Mouse (Mus musculus) ES-CJ7 (cell line): ENCODE measurements at regions not wholly inside any gene's neighbourhood (a gene's known extent, or its start where the extent isn't known, plus 50 kb on each side); places are given as distances from the start of the nearest gene placed in this dataset.

ENCODE experiments used
- DNase-seq: peaks from one replicate; pipeline ENCODE4 v3.0.0; 2011; ENCODE audit warnings: low read depth, low spot score

DNA sequence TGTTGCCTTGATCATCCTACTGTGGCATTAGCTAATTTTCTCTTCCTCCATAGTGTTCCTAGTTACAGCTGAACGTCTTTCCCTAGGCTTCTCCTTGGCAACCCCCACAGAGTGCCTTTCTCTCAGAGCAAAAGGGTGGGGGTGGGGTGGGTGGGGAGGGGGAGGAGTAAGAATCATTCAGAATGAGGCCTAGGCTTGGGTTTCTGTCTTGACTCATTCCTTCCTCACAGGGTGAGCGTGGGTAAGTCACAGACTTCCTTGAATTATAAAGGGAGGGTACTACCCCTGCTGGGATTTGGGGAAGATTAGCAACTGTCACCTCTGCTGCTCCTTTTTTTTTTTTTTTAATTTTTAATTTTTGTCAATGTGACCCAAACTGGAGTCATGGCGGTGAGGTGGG lies 114.5 kb downstream of the Dhx35 start:
- peak; percentile 7 for DNase-seq

DNA sequence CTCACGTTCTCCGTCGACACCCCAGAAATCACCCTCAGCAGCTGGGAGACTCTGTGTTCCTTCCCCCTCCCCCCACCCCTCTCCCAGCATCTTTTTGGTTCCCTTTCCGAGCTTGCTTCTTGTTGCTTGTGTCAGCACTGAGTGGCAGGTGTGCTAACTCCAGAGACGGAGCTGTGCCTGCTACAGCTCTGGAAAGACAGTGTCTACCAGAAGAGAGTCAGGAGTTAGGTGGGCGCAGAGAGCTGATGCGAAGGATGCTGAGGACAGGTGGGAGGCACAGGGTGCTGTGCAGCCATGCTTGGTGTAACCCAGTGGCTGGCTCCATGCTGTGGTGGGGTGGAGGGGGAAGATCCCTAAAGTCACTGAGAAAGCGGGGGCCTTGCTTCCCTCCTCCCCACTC lies 115.7 kb downstream of the Dhx35 start:
- no peak for DNase-seq

DNA sequence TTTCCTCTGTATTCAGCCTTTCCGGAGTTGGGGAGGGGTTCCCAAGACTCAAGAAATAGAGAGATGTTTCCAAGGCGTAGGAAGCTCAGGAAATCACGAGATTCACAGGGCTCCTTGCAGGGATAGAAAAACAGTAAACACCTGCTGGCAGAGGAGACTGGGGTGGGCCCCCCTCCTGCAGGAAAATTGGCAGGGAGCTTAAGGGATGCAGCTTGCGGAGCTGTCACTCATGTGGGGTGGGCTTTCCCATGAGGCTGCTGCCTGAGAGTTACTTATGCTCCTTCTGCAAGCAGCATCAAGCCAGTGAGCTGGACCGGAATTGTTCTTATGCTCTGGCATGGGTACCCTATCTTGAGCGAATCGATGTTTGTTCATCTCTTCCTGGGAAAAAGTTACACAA lies 116.6 kb downstream of the Dhx35 start:
- DNase-seq, result no peak

DNA sequence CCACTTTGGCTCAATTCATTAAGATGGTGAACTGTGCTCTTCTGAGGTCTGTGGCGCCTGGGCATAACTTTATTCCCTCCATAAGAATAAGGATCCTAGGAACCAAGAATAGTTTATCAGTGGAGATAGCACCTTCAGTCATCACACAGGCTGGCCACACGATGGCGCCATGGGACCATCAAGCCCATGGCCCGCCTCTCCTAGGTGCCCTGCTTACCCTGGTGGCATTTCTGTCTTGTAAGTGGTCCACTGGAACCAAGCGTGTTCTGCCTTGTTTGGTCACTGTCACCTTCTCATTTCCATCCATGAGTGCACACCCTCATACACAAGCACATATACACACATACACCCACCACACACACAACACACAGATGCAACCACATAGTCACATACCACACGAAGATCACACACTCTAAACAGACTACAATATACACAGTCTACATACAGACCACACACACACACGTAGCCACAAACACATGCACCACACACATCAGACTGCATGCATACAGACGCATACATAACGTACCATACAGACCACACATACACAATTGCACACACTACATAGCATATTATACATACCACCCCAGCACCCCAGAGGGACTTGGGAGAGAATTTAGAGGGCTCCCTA lies 118.1 kb downstream of the Dhx35 start:
- DNase-seq, result peak; percentile 39

DNA sequence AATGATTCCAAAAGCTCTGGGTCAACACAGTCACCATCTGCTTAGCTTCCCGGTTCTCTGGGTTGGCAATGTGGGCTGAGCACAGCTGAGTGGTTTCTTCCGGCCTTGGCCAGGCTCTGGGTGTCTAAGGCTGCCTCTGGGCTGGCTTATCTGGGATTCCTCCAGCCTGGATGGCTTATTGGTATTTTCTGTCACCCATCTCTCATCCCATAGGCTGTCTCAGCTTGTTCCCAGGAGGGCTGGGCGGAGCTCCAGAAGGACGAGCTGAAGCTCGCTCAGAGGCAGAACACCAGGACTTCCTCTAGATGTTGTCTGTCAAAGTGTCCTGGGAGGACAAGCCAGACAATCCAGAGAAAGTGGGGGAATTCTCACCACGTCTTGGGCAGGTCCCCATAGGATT lies 122.8 kb downstream of the Dhx35 start:
- no peak for DNase-seq

DNA sequence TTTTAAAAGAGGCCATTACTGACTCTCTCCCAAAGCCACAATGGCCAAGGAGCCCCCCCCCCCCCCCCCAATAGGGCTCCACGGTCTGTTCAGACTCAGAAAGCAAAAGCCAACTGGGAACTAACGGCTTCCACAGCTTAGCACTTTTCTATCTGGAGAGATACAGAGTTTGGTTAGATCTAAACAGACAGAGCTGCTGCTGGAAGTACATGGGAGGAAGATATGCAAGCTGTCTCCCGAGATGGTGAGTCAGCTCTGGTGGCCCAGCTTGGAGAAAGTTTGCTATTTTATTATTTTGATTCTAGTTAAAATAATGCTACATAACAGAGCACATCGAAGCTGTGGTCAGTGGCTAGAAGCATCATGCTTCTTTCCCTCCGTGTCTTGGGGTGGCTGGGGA lies 123.7 kb downstream of the Dhx35 start:
- no peak for DNase-seq

DNA sequence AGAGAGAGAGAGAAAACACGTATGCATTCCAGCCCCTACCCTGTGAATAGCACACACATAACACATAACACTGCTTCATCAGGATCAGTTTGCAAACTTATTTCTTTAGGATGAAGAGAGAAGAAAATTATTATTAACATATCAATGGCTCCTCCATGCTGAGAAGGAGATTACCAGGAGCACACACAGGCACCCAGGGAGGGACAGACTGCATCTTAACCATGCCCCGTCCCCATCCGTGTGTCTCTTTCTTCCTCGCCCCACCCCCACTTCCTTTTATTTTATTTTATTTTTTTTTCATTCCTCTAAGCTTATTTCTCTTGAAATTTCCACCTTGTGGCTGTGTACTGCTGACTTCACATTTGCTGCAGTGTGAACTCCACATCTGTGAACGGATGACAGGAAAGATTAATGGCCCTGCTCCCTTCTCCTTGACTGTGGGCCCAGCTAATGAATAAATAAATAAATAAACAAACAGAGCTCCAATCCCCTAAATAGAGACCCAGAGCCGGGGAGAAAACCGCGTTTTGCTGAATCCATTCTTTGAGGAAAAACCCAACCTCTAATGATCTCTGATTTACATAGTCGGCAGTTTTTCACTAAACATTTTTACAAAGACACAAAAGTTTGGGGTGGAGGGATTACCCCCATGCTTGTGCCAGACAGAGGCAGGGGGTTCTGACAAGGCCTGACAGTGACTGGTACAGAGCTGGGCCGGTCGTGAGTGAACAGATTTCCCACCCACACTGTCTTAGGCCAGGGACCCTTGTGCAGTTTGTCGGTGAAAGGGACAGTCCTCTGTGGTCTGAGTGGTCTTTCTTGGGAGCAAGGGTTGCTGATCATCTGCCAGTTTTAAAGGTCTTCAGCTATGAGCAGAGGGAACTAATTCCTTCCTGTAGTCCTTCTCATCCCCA lies 127.0 kb downstream of the Dhx35 start:
- no peak for DNase-seq

DNA sequence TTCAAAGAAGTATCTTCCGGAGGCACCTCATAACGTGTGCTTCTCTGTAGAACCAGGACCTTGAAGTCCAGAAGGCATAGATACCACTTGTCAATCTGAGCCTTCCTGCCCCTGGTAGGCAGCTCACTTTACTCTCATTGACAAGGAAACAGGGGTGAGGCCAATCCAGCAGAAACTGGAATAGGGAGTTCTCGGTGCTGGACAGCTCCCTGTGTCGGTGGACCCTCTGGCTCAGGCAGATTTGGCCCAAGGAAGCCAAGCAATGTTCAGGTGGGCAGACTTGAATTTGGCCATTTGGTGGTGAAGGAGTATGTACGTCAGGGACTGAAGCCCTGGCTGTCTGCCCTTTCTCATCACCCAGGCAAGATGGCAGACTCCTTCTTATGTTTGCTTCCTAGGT lies 128.2 kb downstream of the Dhx35 start:
- peak; percentile 30 for DNase-seq

DNA sequence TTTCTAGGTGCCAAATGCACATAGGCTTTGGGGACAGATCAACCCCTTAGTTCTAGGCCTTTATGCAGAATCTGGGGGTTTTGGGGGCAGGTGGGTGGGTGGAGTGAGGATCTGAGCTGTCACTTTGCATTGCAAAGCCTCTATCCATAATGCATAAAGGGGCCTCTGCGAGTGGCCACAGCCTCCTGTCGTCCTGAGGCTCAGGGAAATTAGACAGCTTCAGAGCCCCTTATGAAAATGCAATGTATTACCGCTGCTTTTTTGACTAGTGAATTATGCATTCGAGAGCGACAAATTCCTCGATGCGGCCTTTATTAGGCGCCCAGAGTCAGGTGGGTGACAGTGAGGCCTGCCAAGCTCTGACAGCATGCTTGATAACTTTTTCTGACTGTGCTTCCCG lies 134.9 kb downstream of the Dhx35 start:
- no peak for DNase-seq

DNA sequence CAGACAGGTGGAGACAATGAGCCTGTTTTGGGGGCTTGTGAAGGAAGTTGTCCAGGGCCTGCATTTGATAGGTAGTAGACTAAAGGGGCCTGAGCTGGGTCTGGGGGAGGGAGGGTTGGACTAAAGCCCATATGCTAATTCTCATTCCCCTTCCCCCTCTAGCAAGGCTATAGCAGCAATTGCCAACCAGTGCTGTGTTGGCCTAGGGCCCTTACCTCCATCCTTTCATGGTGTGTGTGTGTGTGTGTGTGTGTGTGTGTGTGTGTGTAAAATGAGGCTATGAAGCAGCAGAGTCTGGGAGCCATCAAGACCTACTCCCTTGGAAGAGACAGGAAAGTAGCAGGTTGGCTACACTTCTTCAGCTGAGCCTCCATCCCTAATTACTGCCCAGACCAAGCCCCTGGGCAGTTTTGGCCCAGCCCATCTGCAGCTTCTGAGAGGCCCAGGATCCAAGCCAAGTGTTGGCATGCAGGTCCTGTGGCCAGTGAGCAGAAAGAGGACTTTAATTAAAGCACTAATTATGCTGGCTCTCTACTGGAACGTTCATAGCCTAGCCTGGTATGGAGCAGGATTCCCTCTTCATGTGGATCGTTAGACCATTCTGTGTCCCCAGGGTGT lies 143.4 kb downstream of the Dhx35 start:
- DNase-seq, result no peak

DNA sequence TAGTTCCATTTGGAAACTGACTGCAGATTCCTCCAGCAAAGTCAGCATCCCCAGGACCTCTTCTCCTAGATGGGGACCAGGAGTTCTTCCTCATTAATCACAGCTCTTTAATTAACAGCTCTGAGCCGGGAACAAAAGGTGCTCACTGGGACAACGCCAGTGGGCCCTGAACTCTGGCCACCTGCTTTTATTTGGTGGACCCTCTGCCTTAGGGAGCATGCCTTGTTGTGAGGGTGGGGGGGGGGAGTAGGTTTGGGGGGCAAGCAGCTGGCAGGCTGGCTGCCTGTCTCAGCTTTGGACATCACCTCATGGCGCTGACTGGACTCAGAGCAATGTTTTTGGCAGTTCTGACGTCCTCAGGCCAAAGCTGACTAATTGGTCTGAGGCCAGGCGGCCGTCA lies 154.8 kb downstream of the Dhx35 start:
- DNase-seq, result no peak

DNA sequence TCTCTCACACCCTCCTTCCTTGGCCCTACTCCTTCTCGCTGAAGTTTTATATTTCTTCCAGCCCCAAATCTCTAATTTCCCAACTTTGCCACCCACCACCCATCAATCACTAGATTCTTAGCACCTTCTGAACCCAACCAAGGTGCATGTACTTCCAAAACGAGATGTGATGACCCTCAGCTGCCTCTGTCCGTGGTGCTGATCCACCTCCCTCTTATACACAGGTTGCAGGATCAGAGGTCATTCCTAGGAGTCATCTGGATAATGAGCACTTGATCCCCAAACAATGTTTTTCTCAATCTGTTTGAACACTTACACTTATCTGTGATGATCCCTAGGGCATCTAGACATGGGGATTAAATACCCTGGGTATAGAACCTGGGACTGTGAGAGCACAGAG lies 156.5 kb downstream of the Dhx35 start:
- peak; percentile 30 for DNase-seq

DNA sequence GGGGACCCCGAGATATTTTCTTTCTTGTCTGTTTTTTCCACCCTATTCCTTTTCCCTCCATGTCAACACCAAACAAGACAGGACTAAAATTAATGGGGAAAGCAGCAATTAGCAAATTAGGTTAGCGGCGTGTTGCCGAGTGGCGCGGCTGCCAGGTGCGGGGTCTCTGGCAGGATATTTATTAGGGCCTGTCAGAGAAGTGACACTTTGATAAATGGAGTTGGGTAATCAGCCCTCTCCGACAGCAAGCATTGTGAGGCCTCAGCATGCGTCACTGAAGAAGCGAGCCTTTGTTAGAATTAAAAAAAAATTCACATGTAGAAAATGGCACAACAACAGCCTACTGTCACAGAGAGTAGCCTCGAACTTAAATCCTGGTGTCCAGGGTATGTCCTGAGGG lies 162.3 kb downstream of the Dhx35 start:
- DNase-seq, result no peak

DNA sequence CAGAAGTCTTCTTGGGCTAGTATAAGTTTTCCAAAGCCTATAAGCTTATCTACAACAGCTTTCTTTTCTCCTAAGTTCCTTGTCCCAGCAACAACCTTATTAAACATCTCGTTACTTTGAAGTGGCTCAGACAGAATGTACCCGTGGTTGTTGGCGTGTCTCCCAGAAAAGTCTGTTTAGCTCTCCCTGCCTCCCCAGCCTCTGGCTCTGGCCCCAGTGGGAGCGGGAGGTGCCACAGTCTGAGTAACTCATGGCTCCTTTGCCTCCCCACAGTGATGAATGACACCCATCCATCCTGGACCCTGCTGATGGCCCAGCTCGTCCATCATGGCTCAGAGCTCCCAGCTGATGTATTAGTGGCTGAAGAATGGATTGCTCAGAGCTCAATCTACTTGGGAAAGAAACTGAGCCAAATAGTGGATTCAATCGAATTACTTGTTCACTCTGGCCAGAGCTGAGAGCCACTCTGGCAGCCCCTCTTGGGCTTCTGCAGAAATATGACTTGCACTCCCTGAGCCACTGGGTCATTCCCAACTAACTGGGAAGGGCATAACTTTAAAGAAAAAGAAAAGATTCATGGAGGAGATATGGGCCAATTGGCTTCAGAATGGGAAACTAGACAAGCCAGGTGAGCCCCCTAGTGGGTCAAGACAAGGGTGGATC lies 170.5 kb downstream of the Dhx35 start:
- DNase-seq, result no peak

DNA sequence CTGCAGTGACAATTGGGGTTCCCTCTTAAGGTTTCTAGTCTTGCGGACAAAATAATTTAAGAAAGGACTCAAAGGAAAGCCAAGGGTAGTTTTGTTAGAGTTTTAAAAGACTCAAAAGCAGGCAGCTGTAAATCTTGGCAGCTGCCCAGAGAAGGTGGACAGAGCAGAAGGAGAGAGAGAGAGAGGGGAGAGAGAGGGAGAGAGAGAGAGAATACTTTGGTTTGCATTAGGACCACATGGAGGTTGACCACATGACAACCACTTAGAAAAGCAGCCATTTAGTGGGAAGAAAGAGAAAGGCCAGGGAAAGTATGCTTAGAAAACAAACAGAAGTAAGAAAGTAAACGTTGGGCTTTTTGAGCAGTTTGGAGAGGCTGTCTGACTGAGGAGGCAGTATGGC lies 177.6 kb downstream of the Dhx35 start:
- DNase-seq, result no peak

DNA sequence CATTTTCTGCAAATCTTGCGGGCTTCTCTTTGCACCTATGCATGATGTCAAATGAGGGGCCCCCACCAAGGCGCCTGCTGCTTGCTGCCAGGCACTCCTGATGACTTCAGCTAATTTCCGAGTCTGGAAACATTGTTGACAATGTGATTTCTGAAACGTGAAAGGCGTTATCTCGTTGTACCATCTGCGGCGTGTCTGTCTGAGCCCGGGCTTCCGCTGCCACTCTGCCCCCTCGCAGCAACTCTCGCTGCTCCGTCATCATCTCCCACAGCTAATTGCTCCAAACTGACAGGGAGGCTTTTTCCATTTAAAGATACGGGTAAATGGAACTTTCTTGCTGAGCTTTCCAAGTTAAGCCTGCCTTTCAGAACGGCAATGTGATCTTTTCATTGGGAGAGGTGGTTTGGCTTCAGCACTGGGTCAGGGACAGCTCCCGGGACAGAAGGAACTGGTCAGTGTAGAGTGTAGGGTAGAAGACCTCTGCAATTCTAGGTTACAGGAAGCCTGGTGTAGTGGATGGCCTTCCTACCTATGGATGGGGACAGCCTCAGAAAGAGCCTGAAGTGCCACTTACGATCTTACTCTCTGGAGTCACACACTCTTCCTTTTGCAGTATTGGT lies 191.0 kb downstream of the Dhx35 start:
- no peak for DNase-seq

DNA sequence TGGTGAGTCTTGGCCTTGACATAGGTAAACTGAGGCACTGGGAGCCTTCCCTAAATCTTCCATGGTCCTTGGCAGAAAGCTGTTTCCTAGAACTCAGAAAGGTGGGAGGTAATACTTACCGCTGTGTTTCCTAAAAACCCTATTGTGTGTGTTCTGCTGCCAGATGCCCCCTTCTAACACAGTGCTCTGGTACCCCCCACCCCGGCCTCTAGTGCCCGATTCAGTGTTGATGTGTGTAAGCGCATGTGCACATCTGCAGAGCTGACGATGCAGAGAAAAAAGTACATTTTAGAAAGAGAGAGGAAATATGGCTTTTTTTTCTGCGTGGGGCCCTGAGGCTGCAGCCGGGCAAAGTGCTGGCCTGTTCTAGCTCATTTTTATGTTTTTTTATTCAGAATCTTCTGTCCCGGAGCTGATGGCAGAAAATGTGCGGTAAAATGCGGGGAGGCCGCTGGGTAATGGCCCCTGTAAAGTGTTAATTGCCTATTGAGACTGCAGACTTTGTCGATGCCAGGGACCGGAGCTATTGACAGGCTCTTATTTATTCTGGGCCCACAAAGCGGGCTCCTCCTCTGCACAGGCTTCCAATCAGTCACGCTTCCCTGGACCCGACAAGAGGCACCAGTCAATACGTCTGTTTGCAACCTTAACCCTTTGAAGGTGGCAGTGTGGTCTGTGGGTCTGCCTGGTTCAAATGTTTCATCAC lies 208.0 kb downstream of the Dhx35 start:
- no peak for DNase-seq

DNA sequence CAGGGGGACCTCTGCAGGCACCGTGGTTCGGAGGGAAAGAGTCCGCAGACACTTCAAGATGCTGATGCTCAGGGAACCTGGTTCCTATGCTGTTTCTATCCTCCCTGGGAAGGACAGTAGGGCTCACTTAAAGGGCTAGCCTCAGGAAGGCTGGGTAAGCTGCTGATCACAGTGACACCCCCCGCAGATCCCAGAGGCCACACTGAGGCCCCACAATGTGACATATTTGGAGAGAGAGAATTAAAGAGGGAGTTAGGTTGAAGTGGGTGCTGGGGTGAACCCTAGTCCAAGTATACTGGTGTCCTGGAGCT lies 208.5 kb downstream of the Dhx35 start:
- no peak for DNase-seq

DNA sequence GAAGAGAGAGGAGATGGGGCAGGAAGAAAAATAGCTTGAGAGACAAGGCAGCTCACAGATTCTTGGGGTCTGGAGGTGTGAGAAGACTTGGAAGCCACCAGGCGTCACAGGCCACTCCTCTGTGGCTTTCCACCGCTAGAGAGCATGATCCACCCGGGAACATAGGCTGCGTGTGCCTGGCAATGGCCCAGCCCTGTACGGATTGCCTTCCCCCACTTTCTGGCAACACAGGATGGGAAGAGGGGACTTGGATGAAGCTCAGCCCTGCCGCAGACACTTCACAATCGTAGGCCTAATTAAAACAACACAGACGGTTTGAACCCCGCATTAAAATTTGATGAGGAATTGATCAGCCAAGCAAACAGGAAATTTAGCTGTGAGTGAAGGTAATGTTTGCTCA lies 209.8 kb downstream of the Dhx35 start:
- no peak for DNase-seq

DNA sequence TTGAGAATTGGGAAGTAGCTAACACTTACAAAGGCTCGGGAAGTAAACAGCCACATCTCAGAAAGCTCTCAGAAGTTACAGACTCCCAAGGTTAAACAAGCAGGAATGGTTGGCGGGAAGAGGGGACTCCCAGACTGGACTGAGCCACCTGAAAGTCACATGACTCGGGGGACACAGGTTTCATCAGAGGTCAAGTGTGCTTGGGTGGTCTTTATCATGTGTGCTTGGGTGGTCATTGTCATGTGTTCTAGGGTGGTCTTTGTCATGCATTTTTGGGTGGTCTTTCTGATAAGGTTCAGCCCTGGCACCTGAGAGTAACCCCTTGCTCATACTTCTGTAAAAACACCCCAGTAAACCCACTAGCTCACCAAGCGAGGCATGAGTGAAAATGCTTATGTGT lies 218.1 kb downstream of the Dhx35 start:
- DNase-seq, result peak; percentile 57

DNA sequence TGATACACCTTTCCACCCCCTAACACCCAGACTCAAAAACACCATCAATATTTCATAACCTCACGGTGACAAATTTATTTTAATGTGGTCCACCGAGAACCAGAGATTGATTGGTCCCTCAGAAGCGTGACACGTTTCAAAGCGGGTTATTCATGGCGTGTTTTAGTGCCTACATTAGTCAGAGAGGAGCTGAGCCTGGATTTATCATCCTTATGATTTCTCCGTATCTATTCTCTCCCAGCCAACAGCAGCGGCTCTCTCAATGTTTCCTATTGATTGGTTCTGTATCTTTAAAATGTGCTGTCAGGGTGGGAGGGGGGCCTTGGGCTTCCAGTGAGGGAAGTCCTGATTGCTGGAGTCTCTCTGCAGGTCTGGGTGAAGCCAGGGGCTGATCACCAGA lies 219.9 kb downstream of the Dhx35 start:
- no peak for DNase-seq
